Mouse (Mus musculus): ENCODE data around the gene H2-M10.4.

H2-M10.4 gene

DNA sequence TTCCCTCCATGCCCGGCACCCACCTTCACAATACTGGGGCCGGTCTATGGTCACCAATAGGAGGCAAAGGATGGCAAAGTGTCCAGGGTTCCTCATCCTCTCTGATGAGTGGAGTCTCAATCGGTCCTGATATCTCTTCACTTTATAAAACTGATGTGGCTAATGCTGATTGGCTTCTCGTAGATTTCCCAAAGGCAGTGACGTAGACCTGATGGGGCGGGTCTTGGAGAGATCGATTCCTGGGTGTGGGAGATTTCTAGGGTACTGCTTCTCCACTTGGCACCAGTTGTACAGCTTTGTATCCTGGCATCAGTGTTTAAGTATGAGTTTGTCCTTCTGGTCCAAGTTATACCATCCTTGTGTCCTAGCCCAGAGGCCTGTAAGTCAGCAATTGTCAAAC lies at the start of gene H2-M10.4:
Gene H2-M10.4 (minus strand): TSS at position 101 of the 400 bp plus-strand sequence.
- DNase-seq (ENCODE audit: low spot score): no peak

DNA sequence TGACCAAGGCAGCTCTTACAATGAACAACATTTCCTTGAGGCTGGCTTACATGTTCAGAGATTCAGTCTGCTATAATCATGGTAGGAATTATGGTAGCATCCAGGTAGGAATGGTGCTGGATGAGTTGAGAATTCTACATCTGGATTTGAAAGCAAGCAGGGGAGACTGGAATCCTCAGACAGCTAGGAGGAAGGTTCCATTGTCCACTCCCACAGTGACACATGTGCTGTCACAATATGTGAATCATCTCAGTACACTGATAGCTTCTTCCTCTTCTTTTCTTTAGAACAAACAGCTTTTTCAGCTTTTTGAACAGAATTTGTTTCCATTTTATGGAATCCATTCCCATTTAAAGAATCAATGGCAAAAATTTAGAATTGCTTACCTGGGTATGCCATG lies 41.8 kb upstream of the H2-M10.4 start:
- DNase-seq (ENCODE audit: low spot score): no peak

DNA sequence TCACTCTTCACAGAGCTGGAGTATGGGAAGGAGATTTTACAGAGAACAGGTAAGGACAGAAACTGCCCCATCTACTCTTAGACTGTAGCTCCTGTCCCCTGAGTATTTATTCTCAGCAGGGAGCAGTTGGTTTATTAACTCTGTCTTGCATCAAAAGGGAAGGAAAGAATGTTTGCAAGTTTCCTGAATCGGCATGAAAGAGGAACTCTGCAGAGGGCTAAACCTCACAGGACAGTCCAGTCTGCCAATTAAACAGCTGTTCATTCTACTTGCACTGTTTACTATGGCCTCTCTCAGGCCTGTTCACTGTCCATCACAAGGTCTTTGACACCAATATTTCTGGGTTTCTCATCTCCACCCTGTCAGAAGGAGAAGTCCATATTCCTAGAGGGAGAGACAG lies 38.3 kb upstream of the H2-M10.4 start:
- DNase-seq (ENCODE audit: low spot score): no peak

DNA sequence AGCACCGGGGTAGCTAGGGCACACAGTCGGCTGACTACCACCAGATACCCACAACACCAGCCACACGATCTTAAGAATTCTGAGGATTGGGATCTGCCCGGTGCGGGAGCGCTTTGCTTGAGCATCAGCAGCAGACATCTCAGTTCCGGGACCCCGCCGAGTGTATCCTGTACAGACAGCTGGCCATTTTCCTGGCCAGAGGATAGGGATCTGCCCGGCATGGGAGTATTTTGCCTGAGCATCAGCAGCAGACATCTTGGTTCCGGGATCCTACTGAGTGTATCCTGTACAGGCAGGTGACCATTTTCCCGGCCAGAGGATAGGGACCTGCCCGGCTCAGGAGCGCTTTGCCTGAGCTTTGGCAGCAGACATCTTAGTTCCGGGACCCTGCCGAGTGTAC lies 26.0 kb upstream of the H2-M10.4 start:
- peak; percentile 2 for DNase-seq (ENCODE audit: low spot score)

DNA sequence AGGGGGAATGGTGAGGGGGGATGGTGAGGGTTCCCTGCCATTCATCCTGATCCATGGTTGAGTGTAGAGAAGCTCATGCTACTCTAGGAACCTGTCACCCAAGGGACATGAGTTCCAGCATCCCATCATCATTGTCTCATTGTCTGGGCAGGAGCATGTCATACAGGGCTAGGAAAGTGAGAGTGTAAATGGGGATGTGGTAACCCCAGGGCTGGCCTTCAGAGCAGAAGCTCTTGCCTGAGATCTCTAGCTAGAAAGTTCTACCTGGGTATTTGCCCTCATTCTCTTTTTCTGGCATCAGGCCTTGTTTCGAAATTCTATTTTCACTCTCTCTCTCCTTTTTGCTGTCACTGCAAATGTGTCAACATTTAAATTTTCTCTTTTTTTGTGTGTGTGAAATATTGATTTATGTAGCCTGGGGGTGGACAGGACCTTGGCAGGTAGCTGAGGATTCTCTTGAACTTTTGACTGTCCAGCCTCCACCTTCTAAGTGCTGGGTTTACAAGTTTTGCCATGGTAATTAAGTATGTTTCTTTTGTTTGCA lies 24.6 kb upstream of the H2-M10.4 start:
- no peak for DNase-seq (ENCODE audit: low spot score)

DNA sequence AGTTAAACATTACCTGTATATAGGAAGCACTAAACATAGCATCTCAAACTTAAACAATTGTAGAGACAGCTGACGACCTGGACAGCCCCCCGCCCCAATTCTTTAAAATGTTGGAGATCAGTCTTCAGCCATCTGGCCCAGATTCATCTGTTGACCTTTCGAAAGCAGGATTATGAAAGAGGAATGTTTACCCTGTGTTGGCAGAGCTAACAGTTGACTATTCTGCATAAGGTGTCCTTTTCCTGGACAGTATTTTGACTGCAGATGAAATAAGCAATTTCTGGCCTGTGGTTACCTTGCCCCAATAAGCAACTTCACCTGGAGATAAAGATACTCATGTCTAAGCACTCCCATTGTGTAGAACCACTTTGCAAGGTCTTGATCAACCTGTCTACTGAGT lies 21.7 kb upstream of the H2-M10.4 start:
- DNase-seq (ENCODE audit: low spot score): no peak

DNA sequence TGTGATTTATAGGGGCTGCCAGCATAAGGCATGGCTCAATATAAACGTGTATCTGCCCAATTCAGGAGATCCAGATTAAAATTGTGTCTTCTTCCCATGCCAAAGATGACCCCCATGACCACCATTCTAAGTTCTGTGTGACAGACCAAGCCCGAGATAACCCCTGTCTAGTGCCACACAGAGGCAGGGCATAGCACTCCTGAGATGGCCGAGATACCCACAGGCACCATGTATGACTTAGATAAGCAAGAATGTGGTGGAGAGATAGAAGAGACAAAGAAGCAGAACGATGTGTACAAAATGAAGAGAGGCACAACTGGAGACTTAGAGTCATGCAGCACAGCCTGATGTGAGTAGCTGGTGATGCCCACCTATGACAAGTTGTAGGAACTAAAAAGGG lies 5.9 kb downstream of the H2-M10.4 start:
- no peak for DNase-seq (ENCODE audit: low spot score)

DNA sequence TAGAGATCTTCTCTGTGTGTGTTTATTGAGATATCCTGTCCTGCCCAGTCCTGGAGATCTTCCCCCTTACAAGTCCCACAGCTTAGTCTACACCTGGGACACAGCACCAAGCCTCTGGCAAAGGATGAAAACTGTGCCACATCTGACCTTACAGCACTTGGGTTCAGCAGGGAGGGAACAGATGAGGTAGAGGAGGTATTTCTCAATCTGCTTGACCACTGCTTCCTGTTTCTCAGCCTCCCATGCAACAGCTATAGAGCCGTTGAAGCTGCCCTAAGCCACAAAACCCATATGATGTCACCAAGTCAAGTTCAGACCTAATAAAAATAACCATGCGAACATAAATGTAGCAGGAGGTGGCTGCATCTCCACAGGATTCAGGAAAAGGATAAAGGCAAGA lies 30.7 kb downstream of the H2-M10.4 start:
- DNase-seq (ENCODE audit: low spot score): no peak

DNA sequence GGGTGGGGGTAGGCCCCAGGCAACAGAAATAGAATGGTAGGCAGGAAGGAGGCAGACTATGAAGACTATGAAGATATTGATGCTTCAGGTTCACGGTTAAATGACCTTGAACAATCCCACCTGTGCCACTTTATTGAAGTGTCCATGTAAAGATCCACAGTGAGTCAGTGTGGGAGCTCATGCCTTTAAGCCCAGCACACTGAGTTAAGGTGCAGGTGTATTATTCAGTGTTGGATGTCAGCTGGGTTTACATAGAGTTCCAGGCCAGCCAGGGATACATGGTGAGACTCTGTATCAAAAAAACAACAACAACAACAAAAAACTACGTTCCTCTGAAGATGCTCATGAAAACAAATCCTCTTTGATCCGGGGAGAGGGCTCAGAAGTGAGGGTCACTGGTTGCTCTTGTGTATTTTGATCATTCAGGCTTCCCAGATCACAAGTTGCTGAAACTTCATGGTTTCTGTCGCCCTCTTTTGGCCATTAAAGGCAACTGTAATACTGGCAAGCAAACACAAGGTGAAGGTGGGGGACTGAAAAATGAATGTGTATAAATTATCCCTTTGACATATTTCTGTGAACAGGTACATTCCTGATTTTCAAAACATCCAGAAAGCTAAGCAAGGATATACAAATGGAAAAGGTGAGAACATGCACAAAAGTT lies 43.9 kb downstream of the H2-M10.4 start:
- DNase-seq (ENCODE audit: low spot score): no peak

DNA sequence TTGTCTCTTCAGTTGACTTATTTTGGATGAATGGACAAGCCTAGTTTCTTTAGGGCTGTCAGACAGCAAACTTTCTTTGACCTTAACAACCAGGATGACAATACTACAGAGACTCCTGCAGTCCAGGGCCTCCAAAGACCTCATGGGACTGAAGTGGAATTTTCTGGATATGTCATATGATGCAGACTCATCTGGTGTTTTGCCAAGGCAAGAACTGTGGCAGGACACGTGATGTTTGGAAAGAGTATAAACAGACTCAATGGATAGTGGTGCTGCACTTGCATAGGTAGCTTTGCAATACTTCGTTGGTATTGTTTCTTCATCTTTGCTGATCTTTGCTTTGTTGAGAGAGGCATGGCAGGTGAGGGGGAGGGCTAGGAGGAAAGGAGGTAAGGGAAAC lies 44.7 kb downstream of the H2-M10.4 start:
- DNase-seq (ENCODE audit: low spot score): no peak

DNA sequence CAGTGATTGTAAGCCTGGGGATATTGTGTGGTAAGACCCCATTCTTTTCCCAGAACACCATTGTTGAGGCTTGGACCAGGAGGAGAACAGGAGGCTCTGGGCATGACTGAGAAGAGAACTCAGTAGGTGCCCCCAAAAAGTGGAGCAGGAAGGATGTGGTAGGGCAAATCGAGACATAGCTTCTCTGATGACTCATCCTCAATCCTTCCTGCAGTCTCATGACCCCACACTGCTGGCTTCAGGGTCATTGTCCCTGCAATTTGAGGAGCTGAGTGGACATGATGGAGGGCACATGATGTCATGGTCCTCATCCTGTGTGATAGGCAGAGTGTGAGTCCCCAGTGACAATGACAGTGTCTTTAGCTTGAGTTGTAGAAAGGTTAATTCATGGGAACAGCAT lies 46.7 kb downstream of the H2-M10.4 start:
- no peak for DNase-seq (ENCODE audit: low spot score)

DNA sequence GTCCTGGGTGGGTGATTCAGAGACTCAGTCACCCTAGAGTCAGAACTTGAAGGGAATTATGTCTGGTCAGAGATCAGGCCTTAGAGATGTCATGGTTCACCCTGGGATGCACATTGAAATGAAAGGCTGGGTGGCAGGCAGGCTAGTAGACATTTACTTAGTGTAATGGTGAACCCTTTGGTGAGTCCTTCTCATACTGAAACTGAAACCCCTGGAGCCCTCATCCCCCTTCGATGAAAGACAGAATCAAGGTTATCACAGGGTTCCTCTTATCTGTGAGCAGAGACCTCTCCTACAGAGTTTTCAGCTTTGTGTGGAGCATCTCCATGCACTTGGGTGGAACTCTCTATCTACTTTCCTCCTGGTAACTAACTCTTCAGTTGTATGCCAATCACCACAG lies 47.8 kb downstream of the H2-M10.4 start:
- no peak for DNase-seq (ENCODE audit: low spot score)

All from ovary, postnatal 36 days (tissue).